Mouse (Mus musculus): ENCODE results near the gene Jarid2. TPM values are rescaled to one million over a fixed set of nuclear protein-coding genes. Genes with fewer than 3 reads are reported as not detected.

Jarid2 gene
- polyA plus RNA-seq, 1 experiment = 35.9 TPM

DNA sequence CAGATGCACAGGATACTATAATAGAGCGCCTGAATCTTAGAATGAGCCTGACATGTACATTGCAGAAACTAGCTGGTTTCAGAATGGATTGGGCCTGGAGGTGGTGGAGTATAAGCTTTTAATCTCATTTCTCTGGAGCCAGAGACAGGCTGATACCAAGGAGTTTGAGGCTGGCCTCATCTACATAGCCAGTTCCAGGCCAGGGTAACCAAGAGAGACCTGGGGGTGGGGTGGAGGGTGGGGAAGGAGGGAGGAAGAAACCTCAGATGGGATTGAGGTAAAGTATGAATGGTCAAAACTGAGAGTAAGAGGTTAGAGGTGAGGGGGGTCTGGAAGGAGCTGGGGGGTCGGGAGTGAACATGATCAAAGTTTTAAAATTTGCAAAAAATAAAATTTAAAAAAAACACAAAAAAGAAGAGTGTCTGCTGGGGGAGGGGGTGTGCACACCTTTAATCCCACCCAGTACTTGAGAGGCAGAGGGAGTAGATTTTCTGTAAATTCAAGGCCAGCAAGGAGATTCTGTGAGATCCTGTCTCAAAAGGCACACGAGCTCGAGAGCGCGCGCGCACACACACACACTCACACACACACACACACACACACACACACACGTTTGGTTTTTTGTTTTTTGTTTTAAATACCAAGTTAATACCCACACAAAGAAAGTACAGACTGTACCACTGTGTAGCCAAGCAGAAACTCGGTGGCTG, 22.9 kb upstream of the Jarid2 start:
- TF ChIP-seq POLR2A (IDR thresholded peaks at IDR 0.05; ENCODE audit: borderline replicate concordance, insufficient read depth, low read length) = no peak
- TF ChIP-seq CTCF (IDR thresholded peaks at IDR 0.05; ENCODE audit: borderline replicate concordance, insufficient read depth, low read depth, low read length) = no peak
- Histone ChIP-seq H3K27me3 (ENCODE audit: control insufficient read depth, insufficient read depth, low read length) (no peaks in the 10 kb centered on the region), H3K4me1 (ENCODE audit: control insufficient read depth, insufficient read depth, low read length) (no peaks in the 10 kb centered on the region), H3K4me3 (replicated peaks; ENCODE audit: insufficient read depth, low read depth, low read length) (no peak overlapping the region), H3K27ac (ENCODE audit: insufficient read depth, low read length) (no peak overlapping the region)
- WGBS = 86% methylated on average over 10 of the region's 10 CpGs
- no peak for DNase-seq

GRCm38 (mm10) chr13:44707176-44707575, 22.1 kb upstream of the Jarid2 start:
- TF ChIP-seq POLR2A (IDR thresholded peaks at IDR 0.05; ENCODE audit: borderline replicate concordance, insufficient read depth, low read length) = no peak
- no peak for TF ChIP-seq CTCF (IDR thresholded peaks at IDR 0.05; ENCODE audit: borderline replicate concordance, insufficient read depth, low read depth, low read length)
- H3K4me3 ChIP-seq (replicated peaks; ENCODE audit: insufficient read depth, low read depth, low read length) = no peak overlapping the region
- DNase-seq = no peak
- no peaks in the 10 kb centered on the region for H3K4me1 ChIP-seq (ENCODE audit: control insufficient read depth, insufficient read depth, low read length)
- no peaks in the 10 kb centered on the region for H3K27me3 ChIP-seq (ENCODE audit: control insufficient read depth, insufficient read depth, low read length)
- no peak overlapping the region for H3K27ac ChIP-seq (ENCODE audit: insufficient read depth, low read length)
- 69% methylated on average over 5 of the region's 5 CpGs for WGBS

- no peak overlapping the region for H3K27ac ChIP-seq (ENCODE audit: insufficient read depth, low read length)
- TF ChIP-seq CTCF (IDR thresholded peaks at IDR 0.05; ENCODE audit: borderline replicate concordance, insufficient read depth, low read depth, low read length) (no peak), POLR2A (IDR thresholded peaks at IDR 0.05; ENCODE audit: borderline replicate concordance, insufficient read depth, low read length) (no peak)
- H3K4me3 ChIP-seq (replicated peaks; ENCODE audit: insufficient read depth, low read depth, low read length) = no peak overlapping the region
- H3K27me3 ChIP-seq (ENCODE audit: control insufficient read depth, insufficient read depth, low read length) = no peaks in the 10 kb centered on the region
- WGBS = 97% methylated on average over 14 of the region's 14 CpGs
- DNase-seq = no peak
- H3K4me1 ChIP-seq (ENCODE audit: control insufficient read depth, insufficient read depth, low read length) = no peaks in the 10 kb centered on the region
Observed at GRCm38 (mm10) chr13:44708336-44709017, 20.8 kb upstream of the Jarid2 start.

- WGBS = 93% methylated on average over 8 of the region's 8 CpGs
Observed at GRCm38 (mm10) chr13:44709747-44710480, 19.4 kb upstream of the Jarid2 start.

GRCm38 (mm10) chr13:44711062-44711461, 18.2 kb upstream of the Jarid2 start:
- DNase-seq = no peak
- Histone ChIP-seq H3K27me3 (ENCODE audit: control insufficient read depth, insufficient read depth, low read length) (no peaks in the 10 kb centered on the region), H3K4me1 (ENCODE audit: control insufficient read depth, insufficient read depth, low read length) (no peaks in the 10 kb centered on the region), H3K27ac (ENCODE audit: insufficient read depth, low read length) (no peak overlapping the region), H3K4me3 (replicated peaks; ENCODE audit: insufficient read depth, low read depth, low read length) (no peak overlapping the region)
- WGBS = 83% methylated on average over 5 of the region's 5 CpGs
- TF ChIP-seq POLR2A (IDR thresholded peaks at IDR 0.05; ENCODE audit: borderline replicate concordance, insufficient read depth, low read length) (no peak), CTCF (IDR thresholded peaks at IDR 0.05; ENCODE audit: borderline replicate concordance, insufficient read depth, low read depth, low read length) (no peak)

More at GRCm38 (mm10) chr13:44709747-44710480, 19.4 kb upstream of the Jarid2 start:
- TF ChIP-seq POLR2A (IDR thresholded peaks at IDR 0.05; ENCODE audit: borderline replicate concordance, insufficient read depth, low read length) (no peak), CTCF (IDR thresholded peaks at IDR 0.05; ENCODE audit: borderline replicate concordance, insufficient read depth, low read depth, low read length) (no peak)
- H3K4me1 ChIP-seq (ENCODE audit: control insufficient read depth, insufficient read depth, low read length) = no peaks in the 10 kb centered on the region
- no peaks in the 10 kb centered on the region for H3K27me3 ChIP-seq (ENCODE audit: control insufficient read depth, insufficient read depth, low read length)
- no peak overlapping the region for H3K4me3 ChIP-seq (replicated peaks; ENCODE audit: insufficient read depth, low read depth, low read length)
- no peak overlapping the region for H3K27ac ChIP-seq (ENCODE audit: insufficient read depth, low read length)
- DNase-seq = no peak

DNA sequence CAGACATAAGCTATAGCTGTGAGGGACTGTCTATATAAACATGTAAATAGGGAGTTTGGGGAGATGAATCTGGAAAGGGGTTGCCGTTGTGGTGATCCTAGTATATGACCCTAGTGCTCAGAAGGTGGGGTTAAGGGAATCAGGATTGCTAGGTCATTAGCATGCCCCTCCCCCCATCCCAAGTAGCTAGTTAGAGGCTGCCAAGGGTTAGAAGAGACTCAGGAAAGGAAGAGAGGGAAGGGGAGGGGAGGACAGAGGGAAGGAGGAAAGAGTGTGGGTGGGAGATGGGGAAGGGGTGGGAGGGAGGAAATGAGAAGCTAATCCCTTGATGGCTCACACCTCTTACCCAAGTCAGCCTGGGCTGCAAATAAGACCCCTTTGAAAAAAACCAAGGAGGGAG, 17.4 kb upstream of the Jarid2 start:
- WGBS = 80% methylated on average over 1 of the region's 1 CpGs
- H3K27me3 ChIP-seq (ENCODE audit: control insufficient read depth, insufficient read depth, low read length) = no peaks in the 10 kb centered on the region
- DNase-seq = no peak
- TF ChIP-seq POLR2A (IDR thresholded peaks at IDR 0.05; ENCODE audit: borderline replicate concordance, insufficient read depth, low read length) = no peak
- no peak overlapping the region for H3K27ac ChIP-seq (ENCODE audit: insufficient read depth, low read length)
- H3K4me3 ChIP-seq (replicated peaks; ENCODE audit: insufficient read depth, low read depth, low read length) = no peak overlapping the region
- no peaks in the 10 kb centered on the region for H3K4me1 ChIP-seq (ENCODE audit: control insufficient read depth, insufficient read depth, low read length)

GRCm38 (mm10) chr13:44715187-44715885, 13.9 kb upstream of the Jarid2 start:
- no peak for DNase-seq
- WGBS = 42% methylated on average over 10 of the region's 10 CpGs
- Histone ChIP-seq H3K4me1 (ENCODE audit: control insufficient read depth, insufficient read depth, low read length) (no peaks in the 10 kb centered on the region), H3K4me3 (replicated peaks; ENCODE audit: insufficient read depth, low read depth, low read length) (no peak overlapping the region), H3K27me3 (ENCODE audit: control insufficient read depth, insufficient read depth, low read length) (no peaks in the 10 kb centered on the region), H3K27ac (ENCODE audit: insufficient read depth, low read length) (no peak overlapping the region)
- no peak for TF ChIP-seq CTCF (IDR thresholded peaks at IDR 0.05; ENCODE audit: borderline replicate concordance, insufficient read depth, low read depth, low read length)
- TF ChIP-seq POLR2A (IDR thresholded peaks at IDR 0.05; ENCODE audit: borderline replicate concordance, insufficient read depth, low read length) = no peak

Data from cerebellum, adult 2 months (tissue).